Mouse (Mus musculus) ES-Bruce4 (cell line): ENCODE measurements around the gene Ythdf1. TPM values are rescaled to one million over a fixed set of nuclear protein-coding genes. Genes with fewer than 3 reads are reported as not detected.

ENCODE experiments used
- H3K27ac ChIP-seq: 2 replicates; pipeline ENCODE4 v1.5.1; 2012; ENCODE audit warnings: low read length, inconsistent platforms; ENCODE audit not compliant: insufficient read depth
- H3K27me3 ChIP-seq: 2 replicates; pipeline ENCODE4 v1.6.1; 2012; ENCODE audit warnings: mild to moderate bottlenecking, low read length, inconsistent platforms; ENCODE audit not compliant: control insufficient read depth, poor library complexity, insufficient read depth, severe bottlenecking
- H3K36me3 ChIP-seq: 2 replicates; pipeline ENCODE4 v1.6.1; 2012; ENCODE audit warnings: inconsistent platforms, mild to moderate bottlenecking, low read length, moderate library complexity; ENCODE audit not compliant: control insufficient read depth, poor library complexity, insufficient read depth, severe bottlenecking
- H3K4me1 ChIP-seq: one replicate; pipeline ENCODE4 v1.8.1; 2011; ENCODE audit warnings: low read length; ENCODE audit not compliant: control insufficient read depth, insufficient read depth
- H3K4me3 ChIP-seq: 2 replicates; pipeline ENCODE4 v1.5.1; 2011; ENCODE audit warnings: low read depth, mild to moderate bottlenecking, low read length
- H3K9ac ChIP-seq: 2 replicates; pipeline ENCODE4 v1.6.1; 2012; ENCODE audit warnings: low read depth, mild to moderate bottlenecking, inconsistent platforms; ENCODE audit not compliant: poor library complexity, severe bottlenecking
- H3K9me3 ChIP-seq: replicated peaks from 2 replicates; pipeline ENCODE4 v1.6.1; 2012; ENCODE audit warnings: mild to moderate bottlenecking, low read length, inconsistent platforms; ENCODE audit not compliant: control insufficient read depth, poor library complexity, insufficient read depth, severe bottlenecking
- CTCF ChIP-seq: IDR thresholded peaks from one replicate; pipeline ENCODE4 v1.8.1; 2011; ENCODE audit warnings: low read depth, low read length
- EP300 ChIP-seq: IDR thresholded peaks from 2 replicates; pipeline ENCODE4 v1.6.1; 2011; ENCODE audit warnings: low read depth, low read length; ENCODE audit not compliant: insufficient read depth
- POLR2A ChIP-seq: IDR thresholded peaks from one replicate; pipeline ENCODE4 v1.8.1; 2011; ENCODE audit warnings: low read length; ENCODE audit not compliant: insufficient read depth
- polyA plus RNA-seq: library from polyadenylated mRNA; stranded (reverse); fragments of >200 nt; gene quantifications from 2 replicates; pipeline ENCODE4 v1.2.4, GENCODE M21; 2011; ENCODE audit warnings: low read depth; ENCODE audit not compliant: missing spikeins, insufficient read depth, insufficient read length

Gene Ythdf1
- polyA plus RNA-seq, 1 experiment = 112 TPM

DNA sequence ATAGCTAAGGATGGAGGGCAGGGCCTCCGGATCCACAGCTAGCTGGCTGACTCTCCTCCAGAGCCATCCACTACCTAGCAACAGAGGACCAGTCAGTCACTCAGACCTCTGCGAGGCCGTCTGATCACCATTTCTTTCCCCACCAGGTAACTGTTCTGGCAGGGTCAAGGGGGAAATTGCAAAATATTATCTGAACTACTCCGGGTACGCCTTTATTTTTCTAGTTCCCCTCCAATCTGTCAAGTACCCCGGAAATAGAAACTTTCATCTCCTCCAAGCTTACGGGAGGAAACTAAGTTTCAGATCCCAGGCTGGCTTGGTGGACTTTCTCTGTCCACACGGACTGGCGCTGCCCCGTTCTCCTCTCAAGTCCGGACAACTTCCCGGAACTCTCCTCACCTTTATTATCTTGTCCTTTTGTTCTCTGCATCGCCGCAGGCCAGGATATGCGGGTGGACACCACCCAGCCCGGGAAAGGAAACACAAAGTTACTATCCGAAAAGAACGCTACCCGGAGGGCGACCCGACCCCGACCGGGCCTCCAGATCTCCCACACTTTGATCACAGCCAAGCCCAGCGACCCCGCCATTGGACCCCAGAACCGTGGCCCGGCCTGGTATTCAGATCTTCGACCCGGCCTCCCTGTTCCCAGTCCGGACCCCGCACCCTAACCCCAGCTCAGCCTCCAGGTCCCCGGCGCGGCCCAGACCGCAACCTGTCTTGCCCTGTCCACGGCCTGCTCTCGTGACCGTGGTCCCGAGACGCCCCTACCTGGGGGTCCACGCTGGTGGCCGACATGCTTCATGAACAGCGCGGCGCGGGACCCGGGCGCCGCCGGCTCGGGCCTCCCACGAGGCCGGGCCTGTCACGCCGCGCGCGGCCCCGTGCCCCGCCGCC lies 588 bp downstream of the Ythdf1 start:
- TF ChIP-seq EP300 (no peak), POLR2A (no peak), CTCF (no peak)
- Histone ChIP-seq H3K27me3 (no peaks in the 10 kb centered on the region), H3K4me3 (peak overlapping the region; percentile 87), H3K36me3 (peaks cover 31% of the 10 kb centered on the region), H3K4me1 (no peaks in the 10 kb centered on the region), H3K9me3 (no peaks in the 10 kb centered on the region), H3K27ac (0 out of 2 replicates have a peak overlapping the region, but pooled peaks have one; percentile 15), H3K9ac (peak overlapping the region; percentile 97)

DNA sequence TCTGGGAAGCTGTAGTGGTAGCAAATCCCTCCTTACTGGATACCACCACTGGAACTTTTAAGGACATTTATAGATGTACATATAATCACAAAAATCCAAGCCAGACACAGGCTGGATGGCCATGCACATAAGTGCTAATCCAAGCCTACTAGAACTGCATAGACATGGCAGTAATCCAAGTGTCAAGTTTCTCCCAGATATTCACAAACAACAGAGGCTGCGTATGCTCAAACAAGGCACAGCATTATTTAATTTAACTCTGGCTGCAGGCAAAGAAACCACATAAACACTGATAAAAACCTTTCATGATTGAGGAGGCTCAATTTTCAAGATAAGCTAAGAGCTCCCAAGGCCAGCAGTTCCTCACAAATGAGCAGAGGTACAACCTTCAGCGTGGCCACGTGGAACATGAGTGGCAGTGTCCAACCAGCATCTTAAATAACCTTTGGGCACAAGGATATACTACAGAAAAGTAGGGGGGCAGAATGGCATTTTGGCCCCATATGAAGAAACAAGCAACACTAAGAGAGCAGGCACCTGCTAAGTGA lies 4.8 kb downstream of the Ythdf1 start:
- H3K4me3 ChIP-seq = no peak overlapping the region
- H3K9me3 ChIP-seq = no peaks in the 10 kb centered on the region
- no peaks in the 10 kb centered on the region for H3K27me3 ChIP-seq
- no peaks in the 10 kb centered on the region for H3K4me1 ChIP-seq
- TF ChIP-seq EP300 (no peak), POLR2A (no peak), CTCF (no peak)
- no peak overlapping the region for H3K27ac ChIP-seq
- no peak overlapping the region for H3K9ac ChIP-seq
- H3K36me3 ChIP-seq = peaks cover 70% of the 10 kb centered on the region

DNA sequence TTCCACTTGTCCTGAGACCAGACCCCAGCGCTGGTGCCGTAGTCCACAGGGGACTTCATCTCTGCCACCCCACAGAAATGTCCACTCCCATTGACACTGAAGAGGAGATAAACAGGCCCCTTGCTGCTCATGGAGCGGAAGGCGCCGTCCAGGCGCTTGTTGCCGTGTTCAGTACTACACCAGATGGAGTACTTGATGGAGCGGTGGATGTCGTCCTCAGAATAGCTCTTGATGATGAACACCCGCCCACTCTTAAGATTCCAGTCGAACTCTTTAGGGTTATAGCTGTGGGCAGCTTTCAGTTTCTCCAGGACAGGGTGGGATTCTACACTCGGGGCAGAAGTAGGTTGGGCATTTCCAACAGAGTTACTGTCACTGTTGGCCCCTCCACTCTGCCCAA lies 9.8 kb downstream of the Ythdf1 start:
- no peak overlapping the region for H3K9ac ChIP-seq
- no peaks in the 10 kb centered on the region for H3K27me3 ChIP-seq
- no peaks in the 10 kb centered on the region for H3K4me1 ChIP-seq
- no peak overlapping the region for H3K4me3 ChIP-seq
- TF ChIP-seq EP300 (no peak), POLR2A (no peak), CTCF (no peak)
- H3K27ac ChIP-seq = no peak overlapping the region
- H3K9me3 ChIP-seq = no peaks in the 10 kb centered on the region
- peaks cover 70% of the 10 kb centered on the region for H3K36me3 ChIP-seq

DNA sequence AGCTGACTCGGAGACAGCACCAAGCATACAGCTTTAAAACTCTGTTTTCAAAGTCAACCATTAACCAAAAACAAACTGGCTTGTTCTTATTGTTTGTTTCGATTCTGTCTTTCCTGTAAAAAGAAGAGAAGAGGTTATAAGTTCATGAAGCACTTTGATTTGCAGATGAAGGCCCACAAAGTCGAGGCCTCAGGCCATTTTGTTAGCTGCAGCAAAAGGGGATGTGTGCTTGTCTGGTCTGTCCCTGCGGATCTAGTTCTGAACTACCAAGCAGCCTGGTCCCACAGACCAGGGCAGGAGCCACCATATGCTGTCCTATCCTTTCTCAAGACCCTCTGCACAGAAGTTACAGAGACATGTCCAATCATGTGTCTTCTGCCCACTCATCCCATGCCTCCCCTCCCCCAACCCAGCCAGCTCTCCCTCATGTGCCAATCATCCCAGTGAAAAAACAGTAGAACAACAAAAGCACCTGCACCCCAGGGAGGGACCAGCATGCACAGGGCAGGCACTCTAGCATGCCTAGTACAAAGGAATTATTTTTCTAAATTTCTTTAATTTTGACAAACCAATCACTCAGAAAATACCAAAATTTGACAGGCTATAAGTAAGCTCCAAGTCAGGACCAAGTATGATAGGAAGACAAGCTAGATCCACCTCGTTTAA lies 15.1 kb downstream of the Ythdf1 start:
- H3K27ac ChIP-seq = peak overlapping the region; percentile 11
- no peak overlapping the region for H3K9ac ChIP-seq
- H3K4me1 ChIP-seq = peaks cover 2% of the 10 kb centered on the region
- H3K27me3 ChIP-seq = no peaks in the 10 kb centered on the region
- H3K9me3 ChIP-seq = no peaks in the 10 kb centered on the region
- TF ChIP-seq POLR2A (no peak), EP300 (no peak), CTCF (no peak)
- no peak overlapping the region for H3K4me3 ChIP-seq
- peaks cover 37% of the 10 kb centered on the region for H3K36me3 ChIP-seq

DNA sequence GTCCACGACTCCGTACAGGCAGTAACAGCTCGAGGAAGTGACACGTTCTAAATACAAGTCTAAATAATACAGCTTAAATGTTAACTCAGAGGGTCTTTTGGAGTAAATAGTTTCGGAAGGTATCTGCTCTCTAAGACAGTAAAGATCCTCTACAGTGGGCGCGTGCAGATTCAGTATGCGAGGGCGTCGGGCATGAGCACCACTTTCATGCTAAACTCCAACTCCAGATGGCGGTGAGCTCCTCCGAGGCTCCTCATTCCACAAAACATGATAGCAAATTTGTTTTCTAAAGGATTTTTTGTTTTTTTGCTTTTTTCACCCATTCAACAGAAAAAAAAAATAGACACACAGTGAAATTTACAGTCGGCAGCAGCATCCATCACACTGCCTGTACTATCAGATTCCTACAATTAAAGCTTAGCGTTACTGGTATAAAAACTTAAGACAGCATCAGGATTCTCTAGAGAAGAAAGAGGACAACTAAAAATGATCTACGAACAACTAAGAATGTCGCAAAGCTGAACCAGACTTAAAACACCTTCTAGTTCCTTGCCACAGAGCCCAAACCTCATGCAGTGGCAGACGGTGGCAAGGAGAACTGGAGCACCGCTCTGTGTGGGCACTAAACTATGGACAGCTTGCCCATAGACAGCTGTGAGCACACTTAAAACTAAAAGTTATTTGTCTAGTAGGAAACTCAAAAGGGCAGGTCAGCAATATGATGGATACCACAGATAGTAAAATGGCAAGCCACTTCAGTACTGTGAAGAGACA lies 16.1 kb downstream of the Ythdf1 start:
- Histone ChIP-seq H3K4me1 (peaks cover 2% of the 10 kb centered on the region), H3K27ac (no peak overlapping the region), H3K9me3 (no peaks in the 10 kb centered on the region), H3K36me3 (peaks cover 29% of the 10 kb centered on the region), H3K27me3 (no peaks in the 10 kb centered on the region), H3K4me3 (no peak overlapping the region), H3K9ac (no peak overlapping the region)
- TF ChIP-seq POLR2A = no peak
- no peak for TF ChIP-seq CTCF
- no peak for TF ChIP-seq EP300
